Mouse (Mus musculus) forebrain, embryonic 11.5 days (tissue): ENCODE data around the gene Slc15a5. TPM values are rescaled to one million over a fixed set of nuclear protein-coding genes. Genes with fewer than 3 reads are reported as not detected.
"Not testable (repeated sequence)": the region's sequence is repeated elsewhere in the genome, so short reads cannot be mapped to it uniquely, and the experiment has no call there.

Experiments
- ATAC-seq: fragments of 200-750 bp; cut with Nextera tagmentation; replicated peaks from 2 replicates; pipeline ENCODE4 v1.8.0; 2017; ENCODE audit warnings: moderate TSS enrichment; ENCODE audit not compliant: low FRiP score
- DNase-seq: peaks from one replicate; pipeline ENCODE4 v3.0.0-alpha.2; 2017; ENCODE audit warnings: low spot score
- H3K27ac ChIP-seq: fragments of 300-500 bp; sonication (generic); 2 replicates; pipeline ENCODE4 v1.5.1; 2014; ENCODE audit warnings: low read depth, low read length
- H3K27me3 ChIP-seq: fragments of 300-500 bp; sonication (generic); 2 replicates; pipeline ENCODE4 v1.6.1; 2014; ENCODE audit warnings: mild to moderate bottlenecking, low read length, mixed read lengths; ENCODE audit not compliant: control insufficient read depth, insufficient read depth
- H3K36me3 ChIP-seq: fragments of 300-500 bp; sonication (generic); 2 replicates; pipeline ENCODE4 v1.6.1; 2014; ENCODE audit warnings: mild to moderate bottlenecking, low read length, moderate library complexity, mixed read lengths; ENCODE audit not compliant: control insufficient read depth, insufficient read depth
- H3K4me1 ChIP-seq: fragments of 300-500 bp; sonication (generic); replicated peaks from 2 replicates; pipeline ENCODE4 v1.6.1; 2014; ENCODE audit warnings: low read length, mixed read lengths; ENCODE audit not compliant: control insufficient read depth, insufficient read depth
- H3K4me2 ChIP-seq: fragments of 300-500 bp; sonication (generic); 2 replicates; pipeline ENCODE4 v1.6.1; 2014; ENCODE audit warnings: low read depth, mild to moderate bottlenecking, low read length, moderate library complexity, mixed read lengths; ENCODE audit not compliant: severe bottlenecking
- H3K4me3 ChIP-seq: fragments of 300-500 bp; sonication (generic); 2 replicates; pipeline ENCODE4 v1.5.1; 2014; ENCODE audit warnings: low read depth, low read length
- H3K9ac ChIP-seq: fragments of 300-500 bp; sonication (generic); 2 replicates; pipeline ENCODE4 v1.6.1; 2014; ENCODE audit warnings: low read length
- H3K9me3 ChIP-seq: fragments of 300-500 bp; sonication (generic); 2 replicates; pipeline ENCODE4 v1.6.1; 2016; ENCODE audit warnings: low read length, mixed read lengths; ENCODE audit not compliant: control insufficient read depth
- WGBS: fragments of 180-500 bp; shearing (Covaris S2); extraction: QIAGEN DNeasy Blood & Tissue Kit; methylation state at CpG from one replicate; pipeline ENCODE4 v1.1.7; 2014; 5-methylcytosine and 5-hydroxymethylcytosine counted together
- polyA plus RNA-seq: library from polyadenylated mRNA; unstranded; fragments of >200 nt; fragmentation: Nextera tagmentation; extraction: Ambion mirVana; gene quantifications from 2 replicates; pipeline ENCODE4 v1.2.1, GENCODE M21; 2014

Gene Slc15a5
- polyA plus RNA-seq, 1 experiment from 2014 or later: not detected

DNA sequence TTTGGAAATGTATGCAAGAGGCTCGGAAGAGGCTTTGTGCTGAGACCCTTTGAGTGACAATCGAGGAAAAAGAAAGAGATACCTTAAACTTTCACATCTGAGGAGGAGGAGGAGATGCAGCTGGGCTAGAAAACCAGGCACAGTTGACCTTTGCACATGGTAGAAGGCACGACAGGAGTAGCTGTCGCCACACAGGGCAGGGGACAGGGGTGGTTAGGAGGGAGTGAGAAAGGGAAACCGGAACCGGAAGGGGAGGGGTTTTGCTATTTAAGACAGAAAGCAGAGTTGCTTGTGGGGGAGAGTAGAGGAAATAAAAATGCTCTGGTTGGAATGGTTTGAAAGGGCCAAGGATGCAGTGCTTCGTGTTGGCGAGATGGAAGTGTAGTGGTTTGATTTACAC lies 9.4 kb upstream of the Slc15a5 start:
- Histone ChIP-seq H3K4me1 (no peaks in the 10 kb centered on the region), H3K36me3 (no peaks in the 10 kb centered on the region), H3K27ac (no peak overlapping the region), H3K27me3 (no peaks in the 10 kb centered on the region), H3K4me2 (no peak overlapping the region), H3K9me3 (no peaks in the 10 kb centered on the region), H3K9ac (no peak overlapping the region), H3K4me3 (no peak overlapping the region)
- WGBS: 72% methylated on average over 8 of the region's 8 CpGs
- ATAC-seq (no peak), DNase-seq (no peak)

DNA sequence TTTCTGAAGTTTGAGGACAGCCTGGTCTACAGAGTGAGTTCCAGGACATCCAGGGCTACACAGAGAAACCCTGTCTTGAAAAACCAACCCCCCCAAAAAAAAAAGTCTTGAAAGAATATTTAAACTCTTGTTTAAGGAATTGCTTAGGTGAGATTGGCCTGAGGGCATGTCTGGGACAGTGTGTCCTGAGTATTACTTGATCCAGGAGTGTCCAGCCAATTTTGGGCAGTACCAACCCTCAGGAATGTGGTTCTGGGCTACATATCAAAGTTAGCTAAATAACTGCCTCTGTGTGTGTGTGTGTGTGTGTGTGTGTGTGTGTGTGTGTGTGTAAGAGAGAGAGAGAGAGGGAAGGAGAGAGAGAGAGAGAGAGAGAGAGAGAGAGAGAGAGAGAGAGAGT lies 6.7 kb upstream of the Slc15a5 start:
- H3K4me3 ChIP-seq, DNase-seq, H3K36me3 ChIP-seq, H3K4me1 ChIP-seq, H3K27me3 ChIP-seq, ATAC-seq, H3K27ac ChIP-seq, H3K9me3 ChIP-seq, H3K4me2 ChIP-seq, H3K9ac ChIP-seq: not testable (repeated sequence)

DNA sequence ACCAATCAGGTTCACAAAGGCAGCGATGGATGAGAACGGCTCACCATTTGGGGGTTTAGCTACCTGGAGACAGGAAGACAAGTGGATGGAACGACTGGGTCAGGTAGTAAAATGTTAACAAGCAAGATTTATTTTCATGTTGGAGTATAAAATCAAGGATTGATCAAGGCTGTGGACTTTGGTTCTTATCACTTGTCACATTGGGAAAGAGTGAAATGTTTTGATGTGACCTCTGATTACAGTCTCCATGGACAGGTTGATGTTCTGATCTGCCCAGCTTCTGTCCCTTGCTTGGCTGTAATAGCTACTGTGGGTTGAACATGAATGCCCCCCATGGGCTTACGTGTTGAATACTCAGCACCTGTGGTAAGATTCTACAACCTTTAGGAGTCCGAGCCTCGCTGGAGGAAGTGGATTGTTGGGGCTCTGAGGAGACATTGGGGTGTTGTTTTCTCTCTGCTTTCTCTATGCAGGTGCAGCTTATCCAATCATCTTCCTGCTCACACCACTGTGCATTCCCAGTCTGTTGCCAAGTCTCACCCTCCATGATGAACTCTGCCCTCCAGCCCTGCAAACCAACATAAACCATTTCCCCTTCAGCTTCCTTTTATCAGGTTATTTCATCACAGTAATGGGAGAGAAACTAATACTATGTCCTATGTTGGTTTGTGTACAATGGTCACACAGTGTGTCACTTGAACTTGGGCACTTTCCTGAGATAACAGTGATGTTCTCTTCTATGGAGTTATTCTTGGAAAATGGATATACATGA lies 1.2 kb upstream of the Slc15a5 start:
- Histone ChIP-seq H3K36me3 (no peaks in the 10 kb centered on the region), H3K4me3 (no peak overlapping the region), H3K4me2 (no peak overlapping the region), H3K27me3 (no peaks in the 10 kb centered on the region), H3K9me3 (no peaks in the 10 kb centered on the region), H3K27ac (no peak overlapping the region), H3K9ac (no peak overlapping the region), H3K4me1 (no peaks in the 10 kb centered on the region)
- DNase-seq (no peak), ATAC-seq (no peak)
- WGBS: 92% methylated on average over 6 of the region's 6 CpGs

DNA sequence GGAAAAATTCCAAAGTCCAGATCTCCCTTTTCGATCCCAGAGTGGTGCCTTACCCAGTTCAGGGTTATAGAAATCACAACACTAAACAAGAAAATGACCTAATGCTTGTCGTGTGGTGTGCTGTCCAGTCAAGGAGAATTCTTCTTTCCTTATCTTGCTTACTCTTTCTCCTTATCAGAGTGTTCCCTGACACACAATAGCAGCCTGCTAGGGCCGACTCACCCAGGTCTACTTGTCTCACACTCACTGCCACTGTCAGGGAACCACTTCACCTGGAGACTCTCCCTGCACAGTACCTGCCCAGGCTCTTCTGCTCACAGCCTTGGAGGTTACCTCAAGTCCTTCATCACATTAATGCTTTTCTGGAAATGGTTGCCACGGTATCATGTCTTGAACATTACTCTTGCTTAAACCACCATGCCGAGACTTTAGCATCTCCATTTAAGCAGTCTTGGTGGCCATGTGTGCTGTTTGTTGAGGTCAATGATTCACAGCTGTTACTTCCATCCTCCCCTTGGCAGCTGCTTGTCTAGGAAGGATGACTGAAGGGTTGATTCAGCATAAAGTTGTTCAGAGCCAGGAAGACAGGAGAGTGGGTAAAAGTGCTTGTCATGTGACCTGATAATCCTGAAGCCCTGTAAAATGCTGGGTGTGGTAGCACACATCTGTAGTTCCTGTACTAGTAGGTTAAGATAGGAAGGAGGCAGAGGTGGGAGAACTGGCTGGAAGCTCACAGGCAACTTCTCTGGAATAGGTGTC lies 1.9 kb downstream of the Slc15a5 start:
- H3K36me3 ChIP-seq: no peaks in the 10 kb centered on the region
- WGBS: 85% methylated on average over 5 of the region's 5 CpGs
- ATAC-seq (no peak), DNase-seq (no peak)
- H3K9me3 ChIP-seq: no peaks in the 10 kb centered on the region
- H3K4me2 ChIP-seq: no peak overlapping the region
- no peak overlapping the region for H3K4me3 ChIP-seq
- no peaks in the 10 kb centered on the region; the same call in 1 of the 2 replicates for H3K4me1 ChIP-seq
- H3K9ac ChIP-seq: no peak overlapping the region
- no peaks in the 10 kb centered on the region for H3K27me3 ChIP-seq
- no peak overlapping the region for H3K27ac ChIP-seq

DNA sequence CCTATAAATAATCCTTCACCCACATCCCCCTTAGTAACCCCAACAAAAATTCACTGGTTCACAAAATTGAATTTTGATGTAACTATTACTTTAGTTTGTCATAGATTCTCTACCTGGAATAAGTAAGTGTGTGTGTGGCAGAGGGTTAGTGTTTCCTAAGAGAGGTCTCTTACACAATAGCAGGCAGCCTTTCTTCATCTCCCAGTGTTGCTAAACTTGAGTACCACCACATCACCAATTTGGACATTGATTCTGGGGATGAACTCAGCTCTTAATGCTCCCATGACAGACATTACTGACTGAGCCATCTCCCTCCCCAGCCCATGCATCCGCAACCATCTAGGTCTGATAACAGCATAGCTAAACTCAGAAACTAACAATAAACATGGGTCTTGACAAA lies 4.0 kb downstream of the Slc15a5 start:
- ATAC-seq: no peak
- Histone ChIP-seq H3K4me1 (no peaks in the 10 kb centered on the region; the same call in 1 of the 2 replicates), H3K4me2 (no peak overlapping the region), H3K9ac (no peak overlapping the region), H3K36me3 (no peaks in the 10 kb centered on the region), H3K27me3 (no peaks in the 10 kb centered on the region), H3K27ac (no peak overlapping the region), H3K9me3 (no peaks in the 10 kb centered on the region), H3K4me3 (no peak overlapping the region)
- DNase-seq: no peak
- 89% methylated on average over 1 of the region's 1 CpGs for WGBS

DNA sequence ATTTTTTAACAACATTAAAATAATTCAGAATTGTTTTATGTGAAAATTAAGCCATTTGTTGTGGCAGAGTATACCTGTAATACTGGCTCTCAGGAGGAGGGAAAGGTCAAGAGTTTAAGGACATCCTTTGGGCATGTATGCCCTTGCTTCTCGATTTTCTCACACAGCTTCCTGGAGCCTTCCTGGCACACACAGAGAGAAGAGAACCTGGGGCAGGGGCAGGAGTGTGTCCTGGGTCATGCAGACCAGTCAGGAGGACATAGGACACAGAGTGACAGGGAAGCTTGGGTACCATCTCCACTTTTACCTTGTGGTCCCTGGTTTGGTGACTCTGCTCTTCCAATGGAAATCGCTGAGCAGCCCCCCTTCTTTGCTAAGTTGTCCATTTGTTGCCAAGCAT lies 6.2 kb downstream of the Slc15a5 start:
- H3K27me3 ChIP-seq: no peaks in the 10 kb centered on the region
- ATAC-seq: no peak
- H3K4me1 ChIP-seq: no peaks in the 10 kb centered on the region; the same call in 1 of the 2 replicates
- H3K36me3 ChIP-seq: no peaks in the 10 kb centered on the region
- 83% methylated on average over 2 of the region's 2 CpGs for WGBS
- H3K4me2 ChIP-seq: no peak overlapping the region
- H3K9ac ChIP-seq: no peak overlapping the region
- DNase-seq: no peak
- H3K27ac ChIP-seq: no peak overlapping the region
- H3K9me3 ChIP-seq: no peaks in the 10 kb centered on the region
- H3K4me3 ChIP-seq: no peak overlapping the region

DNA sequence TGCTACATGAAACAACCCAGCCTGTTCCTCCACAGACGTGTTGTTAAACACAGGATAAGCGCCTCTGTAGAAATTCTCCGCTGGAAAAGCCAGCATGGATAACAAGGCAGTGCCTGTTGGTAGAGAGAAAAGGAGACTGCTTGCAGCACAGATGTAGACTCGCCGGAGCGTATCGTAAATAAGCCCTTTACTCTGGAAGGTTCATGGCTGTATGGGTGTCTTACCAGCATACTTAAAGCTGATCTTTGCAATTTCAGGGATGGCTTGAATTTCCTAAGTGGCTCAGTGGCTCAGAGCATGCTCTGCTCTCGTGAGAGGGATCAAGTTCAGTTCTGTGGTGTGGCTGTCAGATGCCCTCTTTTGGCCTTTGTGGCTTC lies 6.8 kb downstream of the Slc15a5 start:
- Histone ChIP-seq H3K27me3 (no peaks in the 10 kb centered on the region), H3K4me2 (no peak overlapping the region), H3K36me3 (no peaks in the 10 kb centered on the region), H3K4me1 (no peaks in the 10 kb centered on the region; the same call in 1 of the 2 replicates), H3K9ac (no peak overlapping the region), H3K4me3 (no peak overlapping the region), H3K9me3 (no peaks in the 10 kb centered on the region), H3K27ac (no peak overlapping the region)
- ATAC-seq: 0 out of 2 replicates have a peak, but pooled peaks have one; percentile 27
- WGBS: 74% methylated on average over 8 of the region's 8 CpGs
- no peak for DNase-seq

DNA sequence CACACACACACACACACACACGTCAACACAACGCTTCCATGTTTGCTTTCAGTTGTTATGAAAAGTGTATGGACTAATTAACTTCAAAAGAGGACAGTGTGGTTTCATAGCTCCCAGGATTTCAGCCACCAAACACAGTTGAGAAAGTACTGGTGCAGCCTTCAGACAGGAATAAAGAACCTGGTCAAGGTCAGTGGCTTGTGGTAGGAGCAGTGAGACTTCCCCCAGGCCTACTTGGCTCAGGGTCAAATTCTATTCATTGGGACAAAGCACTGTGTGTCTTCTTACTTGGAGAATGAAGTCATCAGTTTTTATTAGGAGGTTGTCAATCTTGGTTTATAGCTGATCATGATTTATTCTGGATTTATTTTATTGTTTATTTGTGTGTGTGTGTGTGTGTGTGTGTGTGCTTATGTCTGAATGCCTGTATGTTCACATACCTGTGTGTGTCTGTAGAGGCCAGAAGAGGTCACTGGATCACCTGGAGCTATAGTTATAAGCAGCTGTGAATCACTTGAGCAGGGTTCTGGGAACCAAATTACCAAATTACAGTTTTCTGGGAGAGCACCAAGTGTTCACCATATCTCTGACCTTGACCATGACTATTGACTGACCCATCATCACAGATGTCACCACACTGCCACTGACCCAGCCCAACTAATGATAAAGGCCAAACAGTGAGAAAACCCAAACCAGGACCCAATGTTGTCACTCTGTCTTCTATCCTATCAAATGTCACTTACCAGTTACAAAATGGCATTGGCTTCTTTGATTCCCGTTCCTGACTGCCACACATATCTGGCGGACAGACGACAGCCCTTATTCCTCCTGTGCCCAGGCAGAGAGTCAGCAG lies 7.4 kb downstream of the Slc15a5 start:
- no peak for DNase-seq
- Histone ChIP-seq H3K27ac (no peak overlapping the region), H3K4me2 (no peak overlapping the region), H3K9ac (no peak overlapping the region), H3K9me3 (no peaks in the 10 kb centered on the region), H3K4me1 (no peaks in the 10 kb centered on the region; the same call in 1 of the 2 replicates), H3K36me3 (no peaks in the 10 kb centered on the region), H3K4me3 (no peak overlapping the region), H3K27me3 (no peaks in the 10 kb centered on the region)
- ATAC-seq: no peak
- 83% methylated on average over 5 of the region's 5 CpGs for WGBS
